Mouse (Mus musculus): ENCODE data around the gene Ric3.

DNA sequence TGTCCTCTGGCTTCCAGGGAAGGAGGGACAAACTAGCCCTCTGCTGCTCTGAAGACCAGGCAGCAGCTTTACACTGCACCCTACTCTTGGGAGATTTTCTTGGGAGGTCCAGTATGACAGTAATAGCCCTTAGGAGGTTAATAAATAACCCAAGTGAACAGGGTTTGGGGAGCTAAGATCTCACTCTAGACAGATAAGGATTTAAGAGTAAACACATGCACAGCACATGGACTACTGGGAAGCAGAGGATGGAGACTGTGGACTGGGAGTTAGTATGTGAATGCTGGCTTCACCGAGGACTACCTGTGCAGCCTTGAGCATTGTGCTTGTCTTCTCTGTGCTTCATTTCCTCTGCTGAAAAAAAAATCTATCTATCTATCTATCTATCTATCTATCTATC, 73.9 kb downstream of the Ric3 start:
- TF ChIP-seq CTCF (IDR thresholded peaks at IDR 0.05; ENCODE audit: low read depth) (no peak), EP300 (IDR thresholded peaks at IDR 0.05; ENCODE audit: low read depth) (no peak)

Data from liver, postnatal 0 days (tissue).